Mouse (Mus musculus) cortical plate, adult 2 months (tissue): Measurements from ENCODE around the gene Magi1. TPM values are rescaled to one million over a fixed set of nuclear protein-coding genes. Genes with fewer than 3 reads are reported as not detected.

Experiments
- H3K27ac ChIP-seq: fragments of 200-500 bp; 2 replicates; pipeline ENCODE4 v1.5.1; 2012; ENCODE audit warnings: low read length, control low read depth, inconsistent platforms; ENCODE audit not compliant: insufficient read depth
- H3K4me1 ChIP-seq: fragments of 200-500 bp; 2 replicates; pipeline ENCODE4 v1.6.1; 2011; ENCODE audit warnings: low read length; ENCODE audit not compliant: control insufficient read depth, insufficient read depth
- H3K4me3 ChIP-seq: fragments of 200-500 bp; 2 replicates; pipeline ENCODE4 v1.5.1; 2011; ENCODE audit warnings: mild to moderate bottlenecking, low read length, control low read depth; ENCODE audit not compliant: insufficient read depth
- CTCF ChIP-seq: fragments of 200-500 bp; IDR thresholded peaks from 2 replicates; pipeline ENCODE4 v1.5.1; 2011; ENCODE audit warnings: mild to moderate bottlenecking, control low read depth, low read length; ENCODE audit not compliant: insufficient read depth; ENCODE audit errors: extremely low read depth
- POLR2A ChIP-seq: fragments of 200-500 bp; IDR thresholded peaks from 2 replicates; pipeline ENCODE4 v1.6.1; 2011; ENCODE audit warnings: mild to moderate bottlenecking, low read length, control low read depth; ENCODE audit not compliant: insufficient read depth; ENCODE audit errors: extremely low read depth
- polyA plus RNA-seq: library from polyadenylated mRNA; depleted of rRNA; stranded (reverse); fragments of >200 nt; gene quantifications from 2 replicates; pipeline ENCODE4 v1.2.3, GENCODE M21; 2012

The Magi1 gene
- polyA plus RNA-seq, 1 experiment, result 39.5 TPM

DNA sequence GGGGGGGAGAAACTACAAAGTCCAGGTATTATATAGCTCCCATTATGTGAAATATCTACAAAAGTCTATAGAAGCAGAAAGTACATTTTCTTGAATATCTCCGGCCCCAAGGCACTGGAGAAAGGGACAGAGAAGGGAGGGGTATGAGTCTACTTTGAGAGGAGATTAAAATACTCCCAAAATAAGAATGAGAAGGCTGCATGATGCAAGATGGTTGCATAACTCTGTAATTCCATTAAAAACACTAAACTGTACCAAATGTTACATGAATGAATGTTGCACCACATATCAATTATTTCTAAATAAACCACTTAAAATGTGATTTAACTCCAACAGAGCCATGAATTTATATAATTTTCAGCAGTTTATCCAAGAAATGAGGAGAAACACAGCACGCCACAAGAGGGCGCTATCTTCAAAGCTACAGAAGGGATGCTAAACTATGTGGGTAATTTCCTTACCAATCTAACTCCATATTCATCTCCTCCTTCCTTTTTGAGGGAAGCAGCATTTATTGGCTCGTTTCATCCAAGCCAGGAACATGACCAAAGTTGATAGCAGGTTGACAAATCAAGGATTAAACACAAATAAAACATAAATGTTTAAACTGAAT lies 202.7 kb downstream of the Magi1 start:
- no peak overlapping the region for H3K27ac ChIP-seq
- TF ChIP-seq CTCF, result peak; percentile 67; the same call in 1 of the 2 replicates
- TF ChIP-seq POLR2A, result no peak
- peaks cover 6% of the 10 kb centered on the region for H3K4me1 ChIP-seq
- no peak overlapping the region for H3K4me3 ChIP-seq

DNA sequence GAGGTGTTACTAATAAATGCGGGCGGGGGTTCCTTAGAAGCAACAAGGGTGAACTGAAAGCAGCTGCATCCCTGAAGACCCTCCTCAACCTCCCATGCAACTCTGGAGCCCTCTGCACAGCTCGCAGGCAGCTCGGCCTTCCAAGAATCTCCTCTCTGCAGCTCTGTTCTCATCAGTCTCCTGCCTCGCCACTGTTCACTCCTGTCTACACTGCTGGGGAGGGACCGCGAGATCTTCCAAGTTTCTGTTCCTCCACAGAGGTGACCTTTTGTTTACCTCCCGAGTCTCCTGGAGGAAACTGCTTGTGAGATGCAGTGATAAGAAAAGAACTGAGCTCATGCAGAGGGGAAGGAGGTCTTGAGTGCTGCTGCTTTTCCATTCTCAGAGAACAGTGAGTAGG lies 204.8 kb downstream of the Magi1 start:
- H3K4me3 ChIP-seq, result no peak overlapping the region
- TF ChIP-seq CTCF (no peak), POLR2A (no peak)
- H3K27ac ChIP-seq, result no peak overlapping the region
- peaks cover 6% of the 10 kb centered on the region for H3K4me1 ChIP-seq

- no peak overlapping the region for H3K27ac ChIP-seq
- H3K4me3 ChIP-seq, result no peak overlapping the region
- peaks cover 2% of the 10 kb centered on the region; the same call in 1 of the 2 replicates for H3K4me1 ChIP-seq
- TF ChIP-seq POLR2A (no peak), CTCF (no peak)
These were observed 206.7 kb downstream of the Magi1 start for GRCm38 (mm10) chr6:94077013-94077412.

- H3K27ac ChIP-seq, result no peak overlapping the region
- no peak for TF ChIP-seq POLR2A
- TF ChIP-seq CTCF, result no peak
- H3K4me3 ChIP-seq, result no peak overlapping the region
- H3K4me1 ChIP-seq, result peaks cover 2% of the 10 kb centered on the region
These were observed 207.7 kb downstream of the Magi1 start for GRCm38 (mm10) chr6:94075990-94076389.

DNA sequence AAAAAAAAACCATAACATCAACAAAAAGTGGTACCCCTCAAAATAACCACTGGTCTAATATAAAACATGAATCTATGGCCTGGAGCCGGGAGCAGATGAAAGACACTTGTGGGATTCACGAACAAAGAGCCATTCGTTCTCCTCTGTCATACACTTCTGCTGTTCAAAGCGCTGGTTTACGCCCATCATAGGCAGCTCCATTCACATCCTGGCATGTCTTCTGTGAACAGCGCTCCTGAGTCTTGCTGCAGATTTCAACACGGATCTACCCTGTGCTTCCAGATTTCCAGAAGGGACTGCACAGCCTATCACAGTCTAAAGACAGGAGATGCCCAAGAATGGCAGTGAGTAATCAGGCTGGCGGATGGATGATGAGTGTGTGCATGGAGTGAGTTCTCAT lies 208.5 kb downstream of the Magi1 start:
- Histone ChIP-seq H3K27ac (no peak overlapping the region), H3K4me1 (peaks cover 4% of the 10 kb centered on the region), H3K4me3 (no peak overlapping the region)
- TF ChIP-seq CTCF, result no peak
- TF ChIP-seq POLR2A, result no peak

DNA sequence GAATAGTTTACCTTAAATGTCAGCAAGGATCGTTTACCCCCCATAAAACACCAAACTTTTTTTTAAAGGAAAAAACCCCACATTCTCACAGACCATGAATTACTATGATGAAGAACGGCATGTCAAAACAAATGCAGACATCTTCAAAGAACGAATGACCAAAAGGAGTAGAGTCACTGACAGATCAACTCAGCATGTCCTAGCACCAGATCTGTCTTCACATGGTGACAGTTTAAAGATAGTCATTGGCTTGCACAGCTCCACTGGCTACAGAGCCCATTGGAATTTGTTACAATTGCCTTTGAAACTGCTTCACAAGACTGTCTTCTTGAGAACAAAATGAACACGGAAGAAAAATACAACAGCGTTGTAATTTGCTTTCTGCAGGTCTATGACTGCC lies 212.0 kb downstream of the Magi1 start:
- TF ChIP-seq CTCF, result no peak
- TF ChIP-seq POLR2A, result no peak
- H3K4me3 ChIP-seq, result no peak overlapping the region
- H3K4me1 ChIP-seq, result peaks cover 4% of the 10 kb centered on the region
- H3K27ac ChIP-seq, result no peak overlapping the region

- Histone ChIP-seq H3K27ac (peak overlapping the region; percentile 6; the same call in 1 of the 2 replicates), H3K4me1 (peaks cover 4% of the 10 kb centered on the region)
These were observed 213.0 kb downstream of the Magi1 start for GRCm38 (mm10) chr6:94070702-94071101.

DNA sequence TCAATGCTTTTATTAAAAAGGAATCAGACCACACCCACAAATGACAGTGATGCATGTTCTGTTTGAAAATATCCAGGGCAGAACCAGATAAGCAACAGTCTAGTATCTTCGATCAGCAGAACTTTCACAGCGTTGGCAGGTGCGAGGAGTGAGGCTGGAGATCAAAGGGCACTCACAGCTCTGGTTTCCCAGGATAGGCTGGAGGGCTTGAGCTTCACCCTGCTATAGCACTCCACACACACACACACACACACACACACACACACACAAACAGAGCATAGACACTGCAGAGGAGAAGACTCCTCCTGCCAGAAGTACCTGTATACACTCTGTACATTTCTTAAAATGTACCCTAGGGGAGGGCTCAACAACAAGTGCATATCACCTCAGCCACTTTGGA lies 214.3 kb downstream of the Magi1 start:
- peaks cover 4% of the 10 kb centered on the region for H3K4me1 ChIP-seq
- no peak overlapping the region for H3K27ac ChIP-seq
- TF ChIP-seq CTCF (no peak), POLR2A (no peak)
- H3K4me3 ChIP-seq, result no peak overlapping the region

More at GRCm38 (mm10) chr6:94070702-94071101, 213.0 kb downstream of the Magi1 start:
- TF ChIP-seq CTCF (no peak), POLR2A (no peak)
- no peak overlapping the region for H3K4me3 ChIP-seq

DNA sequence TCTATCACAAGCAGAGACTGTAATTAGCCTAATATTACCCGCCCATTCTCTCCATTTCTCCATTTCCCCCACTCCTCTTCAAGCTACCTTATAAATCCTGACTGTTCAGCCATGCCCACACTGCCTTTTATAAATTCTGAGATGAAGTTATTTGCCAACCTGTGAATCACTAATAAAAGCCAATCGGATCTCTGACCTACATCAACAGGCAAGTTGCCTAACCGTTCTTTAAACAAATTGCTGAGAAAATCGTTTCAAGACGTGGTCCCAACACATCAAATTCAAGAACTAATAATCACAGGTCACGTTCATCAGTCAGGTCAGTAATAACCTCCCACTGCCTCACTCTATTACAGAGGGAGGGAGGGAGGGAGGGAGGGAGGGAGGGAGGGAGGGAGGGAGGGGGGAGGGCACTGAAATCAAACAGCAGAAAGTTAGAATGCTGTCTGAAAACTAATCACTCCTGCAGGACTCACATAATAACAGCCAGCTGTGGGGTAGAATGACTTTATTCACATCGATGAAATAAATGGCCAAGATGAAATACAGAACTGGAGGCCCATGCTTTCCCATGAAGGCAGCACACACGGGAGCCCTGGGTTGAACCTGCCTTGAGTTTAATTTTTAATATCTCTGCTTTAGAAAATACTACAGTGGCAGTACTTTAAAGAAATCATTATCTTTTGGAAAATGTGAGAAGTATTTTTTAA lies 215.8 kb downstream of the Magi1 start:
- H3K27ac ChIP-seq, result no peak overlapping the region
- H3K4me3 ChIP-seq, result no peak overlapping the region
- H3K4me1 ChIP-seq, result peaks cover 4% of the 10 kb centered on the region
- TF ChIP-seq POLR2A, result no peak
- no peak for TF ChIP-seq CTCF

DNA sequence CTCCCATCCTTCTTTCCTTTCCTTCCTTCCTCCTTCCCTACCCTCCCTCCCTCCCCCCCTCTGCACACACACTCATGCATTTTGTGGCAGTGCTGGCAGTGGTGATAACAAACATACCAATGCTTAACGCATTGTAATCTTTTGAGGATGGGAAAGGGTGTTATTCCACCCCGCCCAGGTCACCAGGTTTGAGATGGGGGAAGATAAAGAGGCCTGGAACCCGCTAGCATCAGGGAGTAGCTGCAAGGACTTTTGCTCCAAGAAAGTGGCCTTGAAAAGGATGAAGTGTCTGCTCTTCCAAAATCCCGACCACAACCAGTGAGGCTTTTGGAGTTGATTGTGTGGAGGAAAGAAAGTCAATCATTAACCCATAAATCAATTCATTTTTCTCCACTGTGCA lies 218.9 kb downstream of the Magi1 start:
- TF ChIP-seq POLR2A (no peak), CTCF (no peak)
- Histone ChIP-seq H3K4me3 (no peak overlapping the region), H3K4me1 (no peaks in the 10 kb centered on the region)

GRCm38 (mm10) chr6:94063542-94063941 lies 220.2 kb downstream of the Magi1 start:
- Histone ChIP-seq H3K4me1 (no peaks in the 10 kb centered on the region), H3K27ac (no peak overlapping the region), H3K4me3 (no peak overlapping the region)
- TF ChIP-seq CTCF, result no peak
- TF ChIP-seq POLR2A, result no peak

More for the DNA sequence above, 218.9 kb downstream of the Magi1 start:
- no peak overlapping the region for H3K27ac ChIP-seq
